Mouse (Mus musculus): ENCODE measurements around the gene Rbm4. TPM values are rescaled to one million over a fixed set of nuclear protein-coding genes. Genes with fewer than 3 reads are reported as not detected.
"Not testable (repeated sequence)": the region's sequence is repeated elsewhere in the genome, so short reads cannot be mapped to it uniquely, and the experiment has no call there.

The Rbm4 gene
- total RNA-seq, 2 experiments from 2014 or later, result 50.5 to 139 TPM

- ATAC-seq (replicated peaks; ENCODE audit: low FRiP score, poor library complexity, severe bottlenecking), result 0 out of 2 replicates have a peak, but pooled peaks have one; percentile 18
Measured at GRCm38 (mm10) chr19:4802691-4803091, 9.0 kb upstream of the Rbm4 start.

- ATAC-seq (replicated peaks; ENCODE audit: low FRiP score, poor library complexity, severe bottlenecking), result no peak
Measured at GRCm38 (mm10) chr19:4799083-4799482, 5.4 kb upstream of the Rbm4 start.

- no peak for ATAC-seq (replicated peaks; ENCODE audit: low FRiP score, poor library complexity, severe bottlenecking)
Measured at GRCm38 (mm10) chr19:4797846-4798245, 4.1 kb upstream of the Rbm4 start.

GRCm38 (mm10) chr19:4795929-4796328 is 2.2 kb upstream of the Rbm4 start:
- no peak for ATAC-seq (replicated peaks; ENCODE audit: low FRiP score, poor library complexity, severe bottlenecking)

GRCm38 (mm10) chr19:4793281-4793830 is 345 bp downstream of the Rbm4 start:
- peak; percentile 36 for ATAC-seq (replicated peaks; ENCODE audit: low FRiP score, poor library complexity, severe bottlenecking)

GRCm38 (mm10) chr19:4786313-4786712 is 7.4 kb downstream of the Rbm4 start:
- ATAC-seq (replicated peaks; ENCODE audit: low FRiP score, poor library complexity, severe bottlenecking), result no peak

- no peak for ATAC-seq (replicated peaks; ENCODE audit: low FRiP score, poor library complexity, severe bottlenecking)
Measured at GRCm38 (mm10) chr19:4785206-4785605, 8.5 kb downstream of the Rbm4 start.

GRCm38 (mm10) chr19:4782891-4783290 is 10.8 kb downstream of the Rbm4 start:
- no peak for ATAC-seq (replicated peaks; ENCODE audit: low FRiP score, poor library complexity, severe bottlenecking)

- no peak for ATAC-seq (replicated peaks; ENCODE audit: low FRiP score, poor library complexity, severe bottlenecking)
Measured at GRCm38 (mm10) chr19:4772785-4773184, 20.9 kb downstream of the Rbm4 start.

GRCm38 (mm10) chr19:4767507-4768148 is 26.1 kb downstream of the Rbm4 start:
- ATAC-seq (replicated peaks; ENCODE audit: low FRiP score, poor library complexity, severe bottlenecking), result no peak

GRCm38 (mm10) chr19:4762876-4763275 is 30.8 kb downstream of the Rbm4 start:
- ATAC-seq (replicated peaks; ENCODE audit: low FRiP score, poor library complexity, severe bottlenecking), result no peak

GRCm38 (mm10) chr19:4760544-4760943 is 33.2 kb downstream of the Rbm4 start:
- not testable (repeated sequence) for ATAC-seq (replicated peaks; ENCODE audit: low FRiP score, poor library complexity, severe bottlenecking)

GRCm38 (mm10) chr19:4756921-4757320 is 36.8 kb downstream of the Rbm4 start:
- no peak for ATAC-seq (replicated peaks; ENCODE audit: low FRiP score, poor library complexity, severe bottlenecking)

- peak; percentile 88 for ATAC-seq (replicated peaks; ENCODE audit: low FRiP score, poor library complexity, severe bottlenecking)
Measured at GRCm38 (mm10) chr19:4756193-4756911, 37.3 kb downstream of the Rbm4 start, which contains the start of gene Rbm4b. Rbm4b (plus strand) TSS chr19:4756497.

GRCm38 (mm10) chr19:4755565-4756192 is 38.0 kb downstream of the Rbm4 start:
- ATAC-seq (replicated peaks; ENCODE audit: low FRiP score, poor library complexity, severe bottlenecking), result peak; percentile 88

- no peak for ATAC-seq (replicated peaks; ENCODE audit: low FRiP score, poor library complexity, severe bottlenecking)
Measured at GRCm38 (mm10) chr19:4749975-4750374, 43.7 kb downstream of the Rbm4 start.

- ATAC-seq (replicated peaks; ENCODE audit: low FRiP score, poor library complexity, severe bottlenecking), result no peak
Measured at GRCm38 (mm10) chr19:4748493-4748892, 45.2 kb downstream of the Rbm4 start.

GRCm38 (mm10) chr19:4747631-4748312 is 45.9 kb downstream of the Rbm4 start:
- ATAC-seq (replicated peaks; ENCODE audit: low FRiP score, poor library complexity, severe bottlenecking), result no peak

GRCm38 (mm10) chr19:4746611-4747010 is 47.1 kb downstream of the Rbm4 start:
- no peak for ATAC-seq (replicated peaks; ENCODE audit: low FRiP score, poor library complexity, severe bottlenecking)

GRCm38 (mm10) chr19:4745681-4746080 is 48.0 kb downstream of the Rbm4 start:
- ATAC-seq (replicated peaks; ENCODE audit: low FRiP score, poor library complexity, severe bottlenecking), result no peak

Data from erythroblast, adult 5-6 weeks (primary cell).